In genomic region chr3:41047838-41048237, GRCm38 (mm10) we compare ENCODE assay signal across 22 mouse cellular contexts.
"Had no signal": no experiment of that assay in that cellular context is flagged by ENCODE, and none has a peak within 500 bp of the region (broad histone marks: within the 10 kb centered on the region; RNA-seq: fewer than 3 reads in every experiment).

No protein-coding gene starts in this region.

- DNase-seq: kidney, adult 8-10 months; kidney, postnatal 10 days; kidney, postnatal 36 days; layer of hippocampus, adult 9-11 months; liver; lung, adult 18-20 months; lung, postnatal 10 days; lung, postnatal 36 days; thymus, adult 2 months; thymus, postnatal 14 days; thymus, postnatal 4 days had no signal

- H3K27me3 ChIP-seq: kidney, embryonic 15.5 days; limb, embryonic 13.5 days; liver, embryonic 12.5 days; liver, embryonic 15.5 days; lung, embryonic 15.5 days; midbrain, embryonic 13.5 days; neural tube, embryonic 13.5 days had no signal

- H3K27ac ChIP-seq: kidney, embryonic 15.5 days; limb, embryonic 10.5 days; limb, embryonic 13.5 days; liver, embryonic 12.5 days; liver, embryonic 15.5 days; lung, embryonic 15.5 days; midbrain, embryonic 10.5 days; midbrain, embryonic 13.5 days; neural tube, embryonic 13.5 days had no signal

- H3K36me3 ChIP-seq: kidney, embryonic 15.5 days; limb, embryonic 10.5 days; limb, embryonic 13.5 days; liver, embryonic 12.5 days; liver, embryonic 15.5 days; lung, embryonic 15.5 days; midbrain, embryonic 10.5 days; midbrain, embryonic 13.5 days; neural tube, embryonic 13.5 days had no signal

- H3K4me3 ChIP-seq: kidney, embryonic 15.5 days; limb, embryonic 10.5 days; limb, embryonic 13.5 days; liver, embryonic 12.5 days; liver, embryonic 15.5 days; lung, embryonic 15.5 days; megakaryocyte, embryonic 14.5 days; midbrain, embryonic 10.5 days; midbrain, embryonic 13.5 days; myocyte; neural tube, embryonic 13.5 days had no signal

- H3K4me1 ChIP-seq: kidney, embryonic 15.5 days; limb, embryonic 10.5 days; limb, embryonic 13.5 days; liver, embryonic 15.5 days; lung, embryonic 15.5 days; midbrain, embryonic 10.5 days; midbrain, embryonic 13.5 days; neural tube, embryonic 13.5 days had no signal
